Mouse (Mus musculus): ENCODE measurements around the gene Zscan18. TPM values are rescaled to one million over a fixed set of nuclear protein-coding genes. Genes with fewer than 3 reads are reported as not detected.

Gene Zscan18
- polyA plus RNA-seq (2012; rRNA removed), result 0.37 and 0.47 TPM in 2 replicates

DNA sequence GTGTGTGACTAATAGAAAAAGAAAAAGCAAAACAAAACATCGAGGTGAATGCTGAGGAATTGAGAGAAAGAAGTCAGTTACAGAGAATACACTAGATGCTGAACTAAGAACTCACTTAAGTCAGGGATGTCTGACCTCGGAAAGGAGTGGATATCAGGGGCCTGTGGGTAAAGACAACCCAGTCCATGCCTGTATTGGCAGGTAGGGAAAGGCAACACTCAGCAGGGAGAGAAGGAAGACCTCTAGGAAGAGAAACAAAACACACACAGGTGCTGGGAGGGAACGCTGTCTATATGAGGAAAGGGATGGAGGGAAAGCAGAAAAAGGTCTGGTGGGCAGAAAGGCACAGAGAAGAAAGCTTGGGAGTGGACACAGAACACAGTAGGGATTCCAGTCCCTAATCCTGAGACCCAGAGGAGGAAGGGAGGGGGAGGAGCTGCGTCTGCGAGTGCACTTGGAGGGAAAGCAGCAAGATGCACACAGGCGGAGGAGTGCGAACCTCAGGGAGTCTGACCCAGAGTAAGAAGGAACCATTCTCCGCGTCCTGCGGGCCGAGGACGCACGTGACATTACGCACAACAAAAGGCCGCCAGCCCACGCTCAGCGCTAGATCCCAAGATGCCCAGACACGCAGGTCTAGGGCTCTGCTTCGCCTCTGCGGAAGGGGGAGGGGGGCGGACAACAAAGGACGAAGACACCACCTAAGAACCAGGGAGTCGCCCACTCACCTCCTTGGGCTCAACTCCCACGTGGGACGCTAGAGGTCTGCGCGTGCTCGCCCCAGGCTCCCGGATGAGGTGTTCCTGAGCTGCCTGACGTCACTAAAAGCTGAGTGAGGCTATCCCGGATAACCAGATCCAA lies at the start of gene Zscan18:
Gene Zscan18, minus strand, starts transcription at position 770 of the 861 bp plus-strand sequence.

DNA sequence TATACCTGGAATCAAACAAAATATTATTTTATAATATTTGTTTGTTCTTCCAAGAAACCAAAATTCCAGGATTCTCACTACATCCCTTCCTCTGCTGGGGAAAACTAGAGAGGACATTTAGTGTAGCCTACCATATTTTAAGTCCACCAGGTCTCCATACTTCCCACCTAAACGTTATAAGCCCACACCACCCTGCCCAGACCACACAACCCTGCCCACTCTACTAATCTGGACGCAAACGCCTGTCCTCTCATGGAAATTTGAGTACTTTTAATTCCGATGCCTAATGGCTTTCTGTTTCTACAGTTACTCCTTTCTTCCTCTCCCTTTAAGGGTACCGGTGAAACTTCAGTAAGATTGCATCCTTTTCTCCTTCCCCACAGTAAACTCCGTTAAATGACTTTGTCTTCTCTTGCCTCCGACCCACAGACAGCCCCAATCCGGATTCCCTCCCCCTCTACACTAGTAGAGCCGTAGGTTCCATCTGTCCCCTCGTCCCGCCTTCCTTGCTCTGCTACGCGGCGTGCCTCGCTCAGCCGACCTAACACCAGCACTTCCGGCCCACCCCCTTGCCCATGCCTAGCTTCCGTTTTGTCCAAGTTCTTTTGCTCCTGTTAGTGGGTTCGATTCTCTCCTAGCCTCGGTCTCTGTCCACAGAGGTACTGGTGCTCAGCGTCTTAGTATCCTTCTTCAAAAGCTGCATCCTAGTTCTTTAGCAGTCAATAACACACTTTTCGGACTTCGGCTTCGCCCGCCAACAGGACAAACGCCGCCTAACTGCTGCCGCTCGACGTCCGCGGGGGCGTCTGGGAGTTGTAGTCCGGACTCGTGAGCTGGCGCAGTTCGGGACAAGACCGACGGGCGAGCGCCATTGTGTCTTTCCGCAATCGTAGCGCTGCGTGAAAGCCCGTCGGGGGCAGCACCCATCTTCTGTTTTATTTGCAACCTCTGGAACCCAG lies 31.0 kb upstream of the Zscan18 start, which contains the start of gene Zfp110:
Gene Zfp110, plus strand, starts transcription at position 600 of the 959 bp plus-strand sequence.

GRCm38 (mm10) chr7:12818521-12819295 lies 15.3 kb upstream of the Zscan18 start, which contains the start of gene Zfp329:
Zfp329 (minus strand) TSS chr7:12818858.

DNA sequence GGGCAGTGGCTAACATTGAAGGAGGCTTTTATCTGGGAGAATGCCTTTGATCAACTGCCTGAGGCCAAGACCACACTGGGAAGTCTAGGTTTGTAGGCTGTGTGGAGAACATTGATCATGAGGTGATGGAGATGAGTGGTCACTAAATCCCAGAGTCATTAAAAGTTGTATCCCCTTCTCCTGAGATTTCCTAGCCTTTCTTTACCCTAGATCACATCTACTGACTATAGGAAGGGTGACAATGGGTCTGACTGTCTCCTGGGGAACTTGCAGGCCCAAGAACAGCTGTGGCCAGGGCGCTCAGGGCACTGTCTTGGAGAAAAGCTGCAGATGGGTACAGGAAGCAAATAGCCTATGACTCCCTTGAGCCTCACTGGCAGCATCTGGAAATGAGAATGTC lies 68.5 kb downstream of the Zscan18 start, which contains the start of gene Vmn2r56:
Gene Vmn2r56, minus strand, starts transcription at position 101 of the 400 bp plus-strand sequence.

Other genes starting within 250 kb of the Zscan18 start
- gene Vmn2r53, start 194.8 kb downstream of the Zscan18 start, polyA plus RNA-seq (2012; rRNA removed), result not detected in 2 replicates
- not detected in 2 replicates for gene Vmn2r54, start 163.3 kb downstream of the Zscan18 start, polyA plus RNA-seq (2012; rRNA removed)
- gene Vmn2r55, start 118.6 kb downstream of the Zscan18 start, polyA plus RNA-seq (2012; rRNA removed), result not detected in 2 replicates
- not detected in 2 replicates for gene Vmn2r56, start 68.6 kb downstream of the Zscan18 start, polyA plus RNA-seq (2012; rRNA removed)
- gene Zfp329, start 15.2 kb upstream of the Zscan18 start, polyA plus RNA-seq (2012; rRNA removed), result 2.8 and 3.1 TPM in 2 replicates
- gene Zfp110, start 31.1 kb upstream of the Zscan18 start, polyA plus RNA-seq (2012; rRNA removed), result 3.9 and 4.9 TPM in 2 replicates
- gene Zfp128, start 77.5 kb upstream of the Zscan18 start, polyA plus RNA-seq (2012; rRNA removed), result 0.53 and 0.68 TPM in 2 replicates
- gene Zscan22, start 94.2 kb upstream of the Zscan18 start, polyA plus RNA-seq (2012; rRNA removed), result 3.1 and 3.7 TPM in 2 replicates
- 1,643 and 1,838 TPM in 2 replicates for gene Rps5, start 118.7 kb upstream of the Zscan18 start, polyA plus RNA-seq (2012; rRNA removed)
- 0.42 and 0.56 TPM in 2 replicates for gene Rnf225, start 123.8 kb upstream of the Zscan18 start, polyA plus RNA-seq (2012; rRNA removed)
- 1.6 and 1.7 TPM in 2 replicates for gene Zfp324, start 162.2 kb upstream of the Zscan18 start, polyA plus RNA-seq (2012; rRNA removed)
- 2.1 and 2.4 TPM in 2 replicates for gene Zfp446, start 174.2 kb upstream of the Zscan18 start, polyA plus RNA-seq (2012; rRNA removed)
- 4.0 and 4.9 TPM in 2 replicates for gene Slc27a5, start 194.6 kb upstream of the Zscan18 start, polyA plus RNA-seq (2012; rRNA removed)
- gene Trim28, start 195.5 kb upstream of the Zscan18 start, polyA plus RNA-seq (2012; rRNA removed), result 116 and 134 TPM in 2 replicates
- gene Zbtb45, start 206.4 kb upstream of the Zscan18 start, polyA plus RNA-seq (2012; rRNA removed), result 7.9 and 10.2 TPM in 2 replicates
- 106 and 108 TPM in 2 replicates for gene Chmp2a, start 231.2 kb upstream of the Zscan18 start, polyA plus RNA-seq (2012; rRNA removed)
- gene Ube2m, start 234.6 kb upstream of the Zscan18 start, polyA plus RNA-seq (2012; rRNA removed), result 95.1 and 109 TPM in 2 replicates

Measured in liver, embryonic 14 days (tissue).